In the genomic region with DNA sequence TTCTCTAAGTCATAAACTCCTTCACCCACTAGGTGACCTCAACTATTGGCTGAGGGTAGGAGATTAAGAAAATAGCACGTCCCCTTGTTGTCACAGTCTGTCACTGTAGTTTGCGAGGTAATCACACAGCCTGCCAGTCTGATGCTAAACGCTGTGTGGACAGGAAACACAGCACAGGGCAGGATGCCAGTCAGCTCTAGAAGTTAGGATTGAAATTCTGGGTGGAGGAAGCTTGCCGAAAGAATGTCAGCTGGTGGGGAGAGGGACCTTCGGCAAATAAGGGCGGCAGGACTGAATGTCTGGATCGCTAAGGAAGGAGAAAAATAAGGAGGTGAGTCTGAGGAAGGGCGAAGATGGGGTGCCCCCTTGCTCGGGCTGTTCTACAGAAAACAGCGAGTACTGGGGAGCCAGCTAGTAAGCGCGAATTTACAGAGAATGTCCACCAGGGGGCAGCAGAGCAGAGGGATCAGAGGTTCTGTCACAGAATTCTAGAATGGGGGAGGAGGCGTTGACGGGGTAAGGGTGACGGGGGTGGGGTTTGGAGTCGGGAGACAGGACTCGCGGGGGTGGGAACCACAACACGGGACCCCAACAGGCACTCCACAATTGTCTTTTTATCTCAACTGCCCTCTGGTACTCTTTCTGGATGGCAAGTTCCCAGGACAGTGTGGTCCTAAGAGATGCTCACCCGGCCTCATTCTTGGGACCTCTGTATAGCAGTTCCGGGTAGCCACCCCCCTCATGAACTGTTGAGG, we compare ENCODE assay signal across 8 mouse cellular contexts. TPM values are rescaled to one million over a fixed set of nuclear protein-coding genes. Genes with fewer than 3 reads are reported as not detected.
A peak's percentile ranks its signal among the peaks of the same experiment; 100 is the strongest.
DNase-seq lines count a peak whose midpoint lies in the region; ATAC-seq lines count a peak whose summit lies in the region.

No protein-coding gene starts in this region.

- intact Hi-C loops in left cerebral cortex, postnatal 10 days (cut with DNase I) = loop anchor here (5.0 to 10.0 kb wide), 5 partner anchors 114 to 662 kb away; a partner anchor contains a TSS

- peak overlapping the region; percentile 50 for H3K9ac ChIP-seq in hindbrain, embryonic 16.5 days (ENCODE audit: low read depth, low read length)

- H3K27me3 ChIP-seq in hindbrain, embryonic 16.5 days (replicated peaks; ENCODE audit: control insufficient read depth, insufficient read depth, low read length) = peaks cover 3% of the 10 kb centered on the region; the same call in 1 of the 2 replicates
- H3K27me3 ChIP-seq in midbrain, embryonic 10.5 days (ENCODE audit: low read depth, poor library complexity, severe bottlenecking) = peaks cover 24% of the 10 kb centered on the region

- H3K27ac ChIP-seq in hindbrain, embryonic 16.5 days (ENCODE audit: low read depth, low read length) = no peak overlapping the region
- peak overlapping the region; percentile 71 for H3K27ac ChIP-seq in midbrain, embryonic 10.5 days (replicated peaks)

- H3K4me1 ChIP-seq in hindbrain, embryonic 16.5 days (ENCODE audit: control insufficient read depth, insufficient read depth, low read depth, low read length) = peaks cover 11% of the 10 kb centered on the region
- peaks cover 13% of the 10 kb centered on the region for H3K4me1 ChIP-seq in midbrain, embryonic 10.5 days

- ATAC-seq in hindbrain, embryonic 16.5 days = peak; percentile 59; the same call in 1 of the 2 replicates

- H3K4me3 ChIP-seq in hindbrain, embryonic 16.5 days (ENCODE audit: low read length) = peak overlapping the region; percentile 30
- H3K4me3 ChIP-seq in midbrain, embryonic 10.5 days = peak overlapping the region; percentile 40

- 10% methylated on average over 21 of the region's 21 CpGs for WGBS in hindbrain, embryonic 16.5 days
- WGBS in midbrain, embryonic 10.5 days = 14% methylated on average over 21 of the region's 21 CpGs

- DNase-seq in T-cell, adult 2 months (ENCODE audit: low spot score) = peak; percentile 59
- DNase-seq in cerebellum, postnatal 25 days = peak; percentile 81 to 89
- peak; percentile 83 for DNase-seq in gastrocnemius, adult 18-20 months (ENCODE audit: low spot score)
- peak; percentile 82 to 86 for DNase-seq in left cerebral cortex, postnatal 10 days (ENCODE audit: extremely low spot score in 1 of 2, low spot score in 2 of 2)
- DNase-seq in midbrain, embryonic 10.5 days (ENCODE audit: low spot score) = peak; percentile 83
- DNase-seq in right cerebral cortex, postnatal 36 days (ENCODE audit: low spot score in 2 of 2) = peak; percentile 60 to 67
- DNase-seq in urinary bladder, postnatal 4 days (ENCODE audit: low spot score in 2 of 2) = peak; percentile 66 to 88

- peak overlapping the region; percentile 63 for H3K4me2 ChIP-seq in hindbrain, embryonic 16.5 days (ENCODE audit: low read length)

- H3K9me3 ChIP-seq in hindbrain, embryonic 16.5 days (ENCODE audit: control insufficient read depth, low read length) = no peaks in the 10 kb centered on the region
- no peaks in the 10 kb centered on the region for H3K9me3 ChIP-seq in midbrain, embryonic 10.5 days (replicated peaks)

- H3K36me3 ChIP-seq in hindbrain, embryonic 16.5 days (ENCODE audit: control insufficient read depth, insufficient read depth, low read length) = no peaks in the 10 kb centered on the region
- H3K36me3 ChIP-seq in midbrain, embryonic 10.5 days = no peaks in the 10 kb centered on the region

RNA-seq across cellular contexts. Expression of a gene that starts 33.3 kb away (rescaled TPM):
- 1 to 10 TPM; 3.5 to 5.7 TPM for total RNA-seq in gastrocnemius, adult 18-20 months (2021)
- 0.14 and 0.21 TPM in 2 replicates for polyA plus RNA-seq in hindbrain, embryonic 16.5 days (2015; fragmentation: Nextera tagmentation; extraction: Ambion mirVana)
- 1 to 10 TPM; 1.1 to 1.2 TPM for total RNA-seq in left cerebral cortex, postnatal 10 days (2021)
- 0.09 and 0.16 TPM in 2 replicates for polyA plus RNA-seq in midbrain, embryonic 10.5 days (2016; fragmentation: Nextera tagmentation; extraction: Ambion mirVana)

RNA-seq across cellular contexts. Expression of a gene that starts 43.3 kb away (rescaled TPM):
- 10 to 100 TPM; 68.9 to 83.3 TPM for total RNA-seq in gastrocnemius, adult 18-20 months (2021)
- 326 and 333 TPM in 2 replicates for polyA plus RNA-seq in hindbrain, embryonic 16.5 days (2015; fragmentation: Nextera tagmentation; extraction: Ambion mirVana)
- 100 to 1,000 TPM; 157 to 172 TPM for total RNA-seq in left cerebral cortex, postnatal 10 days (2021)
- 965 and 1,091 TPM in 2 replicates for polyA plus RNA-seq in midbrain, embryonic 10.5 days (2016; fragmentation: Nextera tagmentation; extraction: Ambion mirVana)

RNA-seq across cellular contexts. Expression of a gene that starts 54.8 kb away (rescaled TPM):
- 1 to 10 TPM; 4.5 to 6.6 TPM for total RNA-seq in gastrocnemius, adult 18-20 months (2021)
- polyA plus RNA-seq in hindbrain, embryonic 16.5 days (2015; fragmentation: Nextera tagmentation; extraction: Ambion mirVana) = 16.1 and 17.5 TPM in 2 replicates
- 10 to 100 TPM; 26.5 to 31.0 TPM for total RNA-seq in left cerebral cortex, postnatal 10 days (2021)
- polyA plus RNA-seq in midbrain, embryonic 10.5 days (2016; fragmentation: Nextera tagmentation; extraction: Ambion mirVana) = 26.5 and 26.6 TPM in 2 replicates
